14 mouse cellular contexts compared by ENCODE assay signal in the genomic region with DNA sequence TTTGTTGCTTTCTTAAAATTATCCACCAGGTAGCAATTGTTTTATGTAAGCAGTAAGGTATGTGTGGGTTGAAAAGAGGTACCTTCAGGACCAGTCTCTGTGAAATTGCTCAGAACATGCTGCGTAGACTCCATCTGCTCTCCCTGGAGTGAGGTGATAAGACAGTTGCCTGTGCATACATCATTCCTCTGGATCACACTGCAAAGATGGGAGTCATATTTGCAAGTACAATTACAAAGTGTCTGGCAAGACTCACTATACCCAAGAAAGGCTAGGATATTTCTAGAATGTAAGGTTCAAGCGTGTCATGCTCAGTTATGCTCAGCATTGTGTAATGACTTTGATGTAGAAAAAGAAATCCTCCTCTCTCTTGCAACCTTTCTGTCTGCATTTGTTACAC.
"Had no signal": no experiment of that assay in that cellular context is flagged by ENCODE, and none has a peak within 500 bp of the region (broad histone marks: within the 10 kb centered on the region; RNA-seq: fewer than 3 reads in every experiment).

No protein-coding gene starts in this region.

- H3K27me3 ChIP-seq: limb, embryonic 12.5 days; midbrain, embryonic 12.5 days; neural tube, embryonic 13.5 days had no signal

- H3K4me2 ChIP-seq: limb, embryonic 12.5 days; midbrain, embryonic 12.5 days; neural tube, embryonic 13.5 days had no signal

- H3K36me3 ChIP-seq: limb, embryonic 12.5 days; midbrain, embryonic 12.5 days; neural tube, embryonic 13.5 days had no signal

- H3K4me3 ChIP-seq: limb, embryonic 12.5 days; midbrain, embryonic 12.5 days; neural tube, embryonic 13.5 days had no signal

- H3K4me1 ChIP-seq: limb, embryonic 12.5 days; midbrain, embryonic 12.5 days; neural tube, embryonic 13.5 days had no signal

- H3K9me3 ChIP-seq: limb, embryonic 12.5 days; midbrain, embryonic 12.5 days; neural tube, embryonic 13.5 days had no signal

- ATAC-seq: inflammation-experienced regulatory T-cells, adult 6 months; intestine, postnatal 0 days; midbrain, embryonic 16.5 days had no signal

- DNase-seq: kidney, adult 8-10 months; kidney, postnatal 25 days; liver; lung, adult 18-20 months; thymus, adult 18-20 months; thymus, postnatal 14 days had no signal

- H3K27ac ChIP-seq: limb, embryonic 12.5 days; liver, embryonic 14.5 days; midbrain, embryonic 12.5 days; neural tube, embryonic 13.5 days; stomach, postnatal 0 days had no signal

- H3K9ac ChIP-seq: limb, embryonic 12.5 days; liver, embryonic 14.5 days; midbrain, embryonic 12.5 days; neural tube, embryonic 13.5 days had no signal
